Mouse (Mus musculus) c-Kit-negative CD71-positive TER-119-positive erythroid progenitor cells, embryonic 14.5 days (primary cell): ENCODE data around the gene Lyrm7.
"Not testable (repeated sequence)": the region's sequence is repeated elsewhere in the genome, so short reads cannot be mapped to it uniquely, and the experiment has no call there.

Experiments
- DNase-seq: peaks from one replicate; pipeline ENCODE4 v3.0.0-alpha.2; 2013; ENCODE audit warnings: low read depth, low spot score

Lyrm7 gene

DNA sequence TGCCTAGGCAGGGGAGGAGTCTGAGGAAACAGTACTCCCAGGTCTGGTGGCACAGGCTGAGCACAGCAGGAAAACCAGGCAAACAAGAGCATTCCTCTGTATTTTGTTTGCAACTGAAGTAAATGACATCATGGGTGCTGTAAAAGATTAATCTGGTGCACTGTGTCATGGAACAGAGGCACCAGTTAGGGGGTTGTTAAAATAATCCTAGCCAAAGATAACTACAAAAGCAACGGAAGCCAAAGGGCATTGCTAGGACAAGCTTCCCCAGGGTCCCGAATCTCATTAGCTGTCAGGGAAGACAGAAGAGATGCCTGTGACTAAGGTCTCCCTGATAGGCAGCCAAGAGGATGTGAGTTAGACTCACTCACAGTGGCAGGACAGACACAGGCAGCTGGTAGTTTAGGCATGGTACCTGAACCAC lies 20.3 kb upstream of the Lyrm7 start:
- no peak for DNase-seq

DNA sequence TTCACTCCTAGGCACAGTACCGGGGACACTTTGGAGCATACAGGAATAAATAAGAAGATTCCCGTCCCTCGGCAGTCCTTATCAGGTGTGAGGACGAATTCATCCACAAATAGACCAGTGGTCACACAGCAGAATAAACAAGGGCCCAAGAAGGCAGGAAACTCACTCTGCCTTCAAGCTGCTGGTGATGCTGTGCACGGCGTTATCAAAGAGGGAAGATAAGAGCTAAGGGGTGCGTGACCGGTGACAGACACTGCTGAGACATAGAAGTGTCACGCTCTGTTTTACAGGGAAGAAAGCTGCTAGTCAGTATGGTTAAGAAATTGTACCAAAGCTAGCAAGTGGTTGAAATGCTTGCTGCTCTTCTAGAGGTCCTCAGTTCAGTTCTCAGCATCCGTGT lies 19.2 kb upstream of the Lyrm7 start:
- no peak for DNase-seq

DNA sequence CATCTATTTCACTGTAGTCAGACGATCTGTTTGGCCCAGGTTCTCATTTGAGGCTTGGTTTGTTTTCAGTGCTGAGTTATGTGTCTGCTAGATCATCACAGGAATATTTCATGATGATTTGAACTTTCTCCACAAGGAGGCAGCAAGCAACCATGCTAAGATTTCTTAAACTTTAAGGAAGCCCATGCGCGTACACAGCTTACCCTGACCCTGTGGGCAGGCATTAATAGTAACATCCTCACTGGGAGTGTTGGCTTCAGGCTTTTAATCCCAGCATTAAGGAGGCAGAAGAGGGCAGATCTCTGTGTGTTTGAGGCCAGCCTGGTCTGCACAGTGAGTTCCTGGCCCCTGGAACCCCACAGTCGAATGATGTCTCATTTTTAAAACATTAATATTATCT lies 18.7 kb upstream of the Lyrm7 start:
- DNase-seq, result no peak

DNA sequence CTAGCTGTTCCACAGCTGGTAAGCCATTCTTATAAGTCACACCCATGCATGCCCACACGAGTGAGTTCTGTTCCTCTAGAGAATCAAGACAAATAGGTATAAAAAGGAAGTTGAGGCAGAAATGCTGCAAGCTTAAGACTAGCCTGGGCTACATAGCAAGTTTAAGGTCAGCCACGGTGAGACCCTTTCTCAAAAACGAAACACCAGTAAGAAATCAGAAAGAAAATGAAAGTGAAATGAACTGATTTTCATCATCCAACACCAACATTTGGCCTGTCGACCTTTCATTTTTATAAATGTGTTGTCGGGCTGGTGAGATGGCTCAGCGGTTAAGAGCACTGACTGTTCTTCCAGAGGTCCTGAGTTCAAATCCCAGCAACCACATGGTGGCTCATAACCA lies 18.2 kb upstream of the Lyrm7 start:
- no peak for DNase-seq

DNA sequence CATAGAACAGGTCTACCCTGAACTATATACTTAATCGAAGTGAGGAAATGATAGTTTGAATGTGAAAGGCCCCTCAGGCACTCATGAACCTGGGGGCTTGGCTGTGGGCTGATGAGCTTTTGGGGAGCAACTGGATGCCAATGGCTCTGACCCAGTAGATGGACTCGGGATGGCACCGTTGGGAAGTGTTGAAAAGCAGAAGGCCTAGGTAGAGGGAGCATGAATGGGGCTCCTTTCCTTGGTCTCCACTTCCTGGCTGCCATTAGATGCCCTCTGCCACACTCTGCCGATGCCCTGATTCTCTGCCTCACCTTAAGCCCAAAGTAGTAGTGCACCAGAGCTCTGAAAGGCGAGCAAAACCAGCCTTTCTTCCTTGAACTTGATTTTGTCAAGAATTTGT lies 15.3 kb upstream of the Lyrm7 start:
- no peak for DNase-seq

DNA sequence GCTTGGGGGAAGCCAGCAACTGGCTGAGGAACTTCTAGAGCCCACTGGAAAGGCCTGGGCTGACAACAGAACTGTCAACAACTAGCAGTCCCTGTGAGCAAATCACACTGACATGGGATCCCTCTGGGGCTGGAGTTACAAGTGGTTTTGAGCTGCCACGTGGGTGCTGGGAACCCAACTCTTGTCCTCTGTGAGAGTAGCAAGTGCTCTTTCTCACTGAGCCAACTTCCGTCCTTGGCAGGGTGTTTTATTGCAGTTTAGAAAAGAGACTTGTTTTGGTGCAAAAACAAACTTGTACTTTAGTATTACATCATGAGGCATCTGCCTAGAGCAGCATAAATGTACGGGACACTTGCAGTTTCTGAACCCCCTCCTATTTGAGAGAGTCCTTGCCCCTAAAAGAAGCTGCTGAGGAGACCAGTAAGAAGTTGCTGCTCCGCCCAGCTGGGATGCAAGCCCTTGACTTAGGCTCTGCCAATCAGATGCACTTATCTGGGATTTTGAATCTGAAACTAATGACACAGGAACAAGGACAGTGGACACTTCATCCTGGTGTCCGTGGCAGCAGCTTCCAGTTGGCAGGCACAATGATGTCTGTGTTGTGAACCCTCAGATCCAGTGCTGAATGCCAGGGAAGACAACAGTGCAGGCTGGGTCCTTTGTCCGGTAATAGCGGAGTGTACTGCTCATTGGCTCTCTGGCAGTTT lies 11.3 kb upstream of the Lyrm7 start:
- DNase-seq, result no peak

DNA sequence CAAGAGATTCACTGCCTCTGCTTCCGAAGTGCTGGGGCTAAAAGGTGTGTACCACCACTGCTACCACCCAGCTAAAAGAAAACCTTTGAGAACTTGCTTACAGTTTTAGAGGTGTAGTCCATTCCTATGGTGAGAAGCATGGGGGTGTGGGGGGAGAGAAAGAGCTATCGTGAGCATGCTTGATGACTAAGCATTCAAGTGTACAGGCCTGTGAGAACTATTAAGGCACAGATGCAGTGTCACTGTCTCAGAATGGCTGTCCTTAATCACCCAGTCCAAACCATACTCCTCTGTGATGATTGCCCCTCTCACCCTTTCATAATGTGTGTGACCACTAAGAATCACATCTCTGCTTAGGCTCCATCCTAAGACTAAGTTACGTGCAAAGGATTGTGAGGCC lies 8.6 kb upstream of the Lyrm7 start:
- DNase-seq, result no peak

DNA sequence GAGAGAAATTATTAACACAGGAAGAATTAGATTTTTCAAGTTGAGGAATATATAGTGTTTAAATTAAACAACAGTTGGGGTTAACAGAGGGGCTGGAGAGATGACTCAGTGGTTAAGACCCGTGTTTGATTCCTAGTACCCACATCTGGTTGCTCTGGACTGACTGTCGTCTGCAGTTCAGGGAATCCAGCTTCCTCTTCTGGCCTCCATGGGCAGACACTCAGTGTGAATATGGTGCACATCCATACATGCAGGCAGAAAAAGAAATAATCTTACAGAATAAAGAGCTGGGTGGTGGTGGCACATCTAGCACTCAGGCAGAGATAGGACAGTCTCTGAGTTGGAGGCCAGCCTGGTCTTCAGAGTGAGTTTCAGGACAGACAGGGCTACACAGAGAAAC lies 7.7 kb upstream of the Lyrm7 start:
- DNase-seq, result no peak

DNA sequence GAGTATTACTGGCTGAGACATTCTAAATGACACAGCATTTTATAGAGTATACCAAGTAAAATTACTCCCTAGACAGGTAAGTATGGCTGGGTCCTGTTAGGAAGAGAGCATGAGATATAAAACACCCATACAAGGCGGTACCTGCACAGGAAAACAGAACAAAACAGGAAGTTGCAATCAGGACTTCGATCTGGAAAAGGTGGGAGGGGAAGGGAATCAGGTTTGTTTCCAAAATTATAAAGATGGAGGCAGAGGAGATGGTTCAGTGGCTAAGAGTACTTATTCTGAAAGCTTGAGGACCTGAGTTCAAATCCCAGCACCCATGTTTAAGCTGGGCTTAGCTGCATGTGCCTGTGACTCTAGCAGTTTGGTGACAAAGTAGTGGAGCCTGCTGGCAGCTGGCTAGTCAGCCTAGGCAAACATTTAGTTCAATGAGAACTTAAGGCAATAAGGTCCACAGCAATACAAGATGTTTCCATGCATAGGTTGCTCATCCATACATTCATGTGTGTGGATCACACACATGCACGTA lies 7.3 kb upstream of the Lyrm7 start:
- DNase-seq, result no peak

DNA sequence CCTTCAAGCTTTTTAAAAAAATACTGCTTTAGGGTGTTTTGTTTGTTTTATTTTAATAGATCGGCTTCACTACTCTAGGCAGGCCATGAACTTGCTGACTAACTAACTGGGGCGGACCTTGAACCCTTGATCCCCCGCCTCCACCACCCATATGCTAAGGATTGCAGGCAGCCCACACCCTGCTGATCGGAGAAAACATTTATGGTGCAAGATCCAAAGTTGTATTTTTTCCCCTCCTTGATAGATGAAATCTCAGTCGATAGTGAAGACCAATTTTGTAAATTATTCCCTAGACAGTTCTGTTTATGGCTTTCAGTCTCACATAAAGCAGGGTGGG lies 6.3 kb upstream of the Lyrm7 start:
- peak; percentile 50 for DNase-seq

DNA sequence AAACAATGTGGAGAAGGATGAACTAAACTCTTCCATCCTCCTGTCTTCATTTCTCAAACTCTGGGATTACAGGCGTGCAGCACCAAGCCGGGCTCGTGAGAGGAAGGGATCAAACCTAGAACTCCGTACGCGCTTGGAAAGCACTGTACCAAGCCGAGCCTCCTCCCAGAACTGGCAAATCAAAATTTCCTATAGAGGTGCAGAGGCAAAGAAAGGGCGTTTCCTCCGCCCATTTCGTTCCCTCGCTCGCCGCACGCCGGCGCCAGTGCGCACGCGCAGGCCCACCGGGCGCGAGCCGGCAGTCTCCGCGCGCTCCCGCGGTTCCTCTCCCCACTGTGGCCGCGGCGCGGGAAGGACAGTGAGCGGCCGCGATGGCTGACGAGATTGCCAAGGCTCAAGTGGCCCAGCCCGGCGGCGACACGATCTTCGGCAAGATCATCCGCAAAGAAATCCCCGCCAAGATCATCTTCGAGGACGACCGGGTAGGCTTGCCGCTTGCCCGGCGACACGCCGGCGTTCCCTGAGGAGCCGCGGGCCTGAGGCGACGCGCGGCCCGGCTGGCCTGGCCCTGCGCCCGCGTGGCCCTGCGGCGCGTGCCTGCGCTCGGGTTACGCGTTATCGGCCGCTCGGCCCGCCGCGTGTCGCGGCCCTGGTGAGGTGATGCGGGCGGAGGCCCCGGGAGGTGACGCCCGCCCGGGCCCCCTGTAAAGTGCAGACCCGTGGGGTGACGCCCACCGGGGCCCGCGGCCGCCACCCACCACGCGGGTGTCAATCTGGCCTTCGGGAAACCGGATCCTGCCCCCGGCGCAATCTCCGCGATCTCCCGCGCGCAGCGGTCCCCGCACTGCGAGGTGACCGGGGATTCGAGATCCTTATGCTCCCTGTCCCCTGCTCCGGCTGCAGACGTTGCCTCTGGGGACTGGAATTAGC lies 5.7 kb upstream of the Lyrm7 start, which contains the start of gene Hint1:
Hint1 (plus strand) TSS at position 265 of the 930 bp plus-strand sequence.
- peak; percentile 82 for DNase-seq

DNA sequence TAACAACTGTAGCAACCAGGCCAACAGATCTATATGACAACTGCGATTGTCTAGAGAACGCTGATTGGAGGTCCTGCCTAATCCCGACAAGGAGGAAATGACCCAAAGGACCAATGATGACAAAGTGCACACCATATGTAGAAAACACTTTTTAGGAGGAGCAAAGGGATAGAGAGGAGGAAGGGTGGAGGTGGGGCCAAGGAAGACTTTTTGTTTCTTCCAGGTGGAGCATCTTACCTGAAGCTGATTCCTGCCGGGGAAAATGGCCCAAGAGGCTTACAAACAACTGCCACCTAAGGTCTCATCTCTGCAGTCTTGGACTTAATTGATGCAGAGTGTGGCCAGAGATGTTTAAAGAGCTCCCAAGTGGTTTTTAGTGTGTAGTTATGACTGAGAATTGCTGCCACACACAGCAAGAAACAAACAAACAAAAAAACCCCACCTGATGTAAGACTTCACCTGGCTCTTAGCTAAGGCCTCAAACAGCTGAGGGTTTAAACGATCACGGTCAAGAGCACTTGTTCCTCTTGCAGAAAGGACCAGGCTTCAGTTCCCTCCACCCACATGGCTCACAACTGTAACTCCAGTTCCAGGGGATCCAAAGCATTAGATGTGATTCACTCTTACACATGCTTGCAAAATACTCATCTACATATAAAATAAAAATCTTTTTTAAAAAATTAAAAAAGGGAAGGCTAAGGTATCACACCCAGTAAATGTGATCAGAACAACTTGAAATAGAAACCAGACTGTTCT lies 4.8 kb upstream of the Lyrm7 start:
- DNase-seq, result no peak

DNA sequence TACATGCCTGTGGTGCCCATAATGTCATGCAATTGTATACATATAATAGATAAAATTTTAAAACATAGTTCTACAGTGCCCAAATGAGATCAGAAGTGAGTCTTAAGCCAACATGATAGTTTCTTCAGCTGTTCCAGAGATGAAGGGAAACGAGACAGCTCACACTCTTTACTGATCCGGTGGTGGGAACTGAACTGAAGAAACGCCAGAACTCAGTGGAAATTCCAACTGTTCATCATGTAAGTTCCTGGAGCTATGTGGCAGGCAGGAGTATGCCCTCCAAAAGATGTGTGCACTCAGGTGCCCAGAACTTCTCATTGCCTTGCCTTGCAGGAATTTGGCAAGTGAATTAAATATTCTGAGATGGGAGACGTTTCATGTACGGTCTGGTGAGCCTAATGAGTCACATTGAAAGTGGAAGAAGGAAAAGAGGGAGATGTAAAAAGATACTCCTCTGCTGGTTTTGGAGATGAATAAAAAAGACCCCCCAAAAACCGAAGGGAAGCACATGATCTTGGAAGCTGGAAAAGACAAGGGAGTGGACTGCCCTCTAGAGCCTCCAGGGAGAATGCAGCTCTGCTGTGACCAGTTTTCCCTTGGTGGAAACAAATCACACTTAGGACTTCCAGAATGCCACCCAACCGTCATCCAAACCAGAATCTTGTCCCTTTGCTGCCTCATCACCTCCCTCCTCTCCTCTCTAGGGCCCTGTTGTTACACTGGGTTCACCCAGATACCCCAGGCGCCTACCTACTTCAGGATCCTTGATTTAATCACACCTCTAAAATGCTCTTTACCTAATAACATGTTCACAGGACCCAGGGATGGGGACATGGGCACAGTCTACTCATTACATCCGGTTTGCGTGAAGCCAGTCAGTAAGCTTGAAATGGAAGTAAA lies 2.2 kb upstream of the Lyrm7 start:
- DNase-seq, result no peak

DNA sequence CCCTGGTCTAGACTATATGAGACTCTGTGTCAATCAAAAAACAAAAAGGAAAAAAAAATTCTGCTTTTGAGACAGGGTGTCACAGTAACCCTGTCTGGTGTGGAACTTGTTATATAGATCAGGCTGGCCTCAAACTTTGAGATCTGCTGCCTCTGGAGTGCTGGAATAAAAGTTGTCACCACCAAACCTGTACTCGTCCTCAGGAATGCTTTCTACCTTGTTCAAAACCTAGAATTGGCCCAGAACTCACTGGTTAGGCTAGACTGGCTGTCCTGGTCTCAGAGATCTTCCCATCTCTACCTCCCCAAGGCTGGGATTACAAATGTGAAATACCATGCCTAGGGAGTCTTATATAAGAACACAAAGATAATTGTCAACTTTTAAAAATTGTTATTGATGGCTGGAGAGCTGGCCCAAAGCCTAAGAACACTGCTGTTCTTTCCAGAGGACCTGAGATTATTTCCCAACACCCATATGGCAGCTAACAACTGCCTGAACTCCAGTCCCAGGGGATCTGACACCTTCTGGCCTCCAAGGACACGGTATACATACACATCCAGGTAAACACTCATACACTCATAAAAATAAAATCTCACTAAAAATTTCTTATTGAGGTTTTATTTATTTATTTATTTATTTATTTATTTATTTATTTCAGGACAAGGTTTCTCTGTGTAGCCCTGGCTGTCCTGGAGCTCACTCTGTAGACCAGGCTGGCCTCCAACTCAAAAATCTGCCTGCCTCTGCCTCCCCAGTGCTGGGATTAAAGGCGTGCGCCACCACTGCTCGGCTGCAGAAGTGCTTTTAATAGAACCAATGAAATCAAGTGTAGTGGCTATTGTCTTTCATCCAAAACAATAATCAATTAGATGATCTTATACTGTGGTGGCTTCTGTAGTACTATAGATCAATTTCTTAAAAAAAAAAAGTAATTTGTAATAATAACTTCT lies 1.0 kb upstream of the Lyrm7 start:
- no peak for DNase-seq

DNA sequence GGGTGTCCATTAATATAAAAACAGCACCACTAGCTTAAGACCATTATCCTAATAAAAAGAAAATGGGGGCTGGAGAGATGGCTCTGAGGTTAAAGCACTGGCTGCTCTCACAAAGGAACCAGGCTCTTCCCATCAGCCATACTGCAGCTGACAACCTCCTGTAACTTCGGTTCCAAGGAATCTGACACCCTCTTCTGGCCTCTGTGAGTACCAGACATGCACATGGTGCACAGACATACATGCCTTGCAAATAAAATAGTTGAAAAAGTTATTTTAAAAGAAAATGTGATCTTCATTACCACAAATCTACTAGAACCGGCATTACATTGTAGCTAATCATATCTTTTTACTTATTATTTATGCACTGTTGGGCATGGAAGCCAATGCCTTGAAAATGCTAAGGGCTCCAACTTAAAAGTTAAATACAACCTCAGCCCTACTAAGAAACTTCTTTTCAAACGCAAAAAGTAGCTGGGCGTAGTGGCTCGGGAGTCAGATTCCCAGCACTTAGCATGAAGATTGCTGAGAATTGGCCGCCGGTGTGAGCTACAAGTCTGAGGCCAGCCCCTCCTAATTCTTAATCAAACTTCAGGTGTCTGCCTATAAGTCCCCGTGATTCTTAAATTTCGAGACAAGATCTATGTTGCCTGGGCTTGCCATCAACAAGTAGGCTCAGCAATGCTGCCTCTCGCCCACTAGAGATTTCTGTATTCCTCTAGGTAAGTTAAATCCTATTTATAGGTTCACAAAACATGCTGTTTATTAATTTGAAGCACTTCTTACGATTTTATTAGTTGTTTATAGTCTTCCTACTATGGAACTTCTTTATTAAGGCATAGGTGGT lies 1.2 kb downstream of the Lyrm7 start:
- DNase-seq, result no peak

DNA sequence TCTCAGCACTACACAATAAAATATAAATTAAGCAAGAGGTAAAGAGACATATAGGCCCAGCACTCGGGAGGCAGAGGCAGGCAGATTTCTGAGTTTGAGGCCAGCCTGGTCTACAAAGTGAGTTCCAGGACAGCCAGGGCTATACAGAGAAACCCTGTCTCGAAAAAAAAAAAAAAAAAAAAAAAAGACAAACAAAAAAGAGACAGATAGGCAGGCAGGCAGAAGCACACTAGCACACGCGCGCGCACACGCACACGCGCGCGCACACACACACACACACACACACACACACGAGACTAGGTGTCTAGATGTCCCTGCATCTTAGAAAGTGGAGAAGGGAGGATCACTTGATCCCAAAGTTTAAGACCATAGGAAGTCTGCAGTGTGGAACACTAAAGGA lies 1.8 kb downstream of the Lyrm7 start:
- DNase-seq, result not testable (repeated sequence)

DNA sequence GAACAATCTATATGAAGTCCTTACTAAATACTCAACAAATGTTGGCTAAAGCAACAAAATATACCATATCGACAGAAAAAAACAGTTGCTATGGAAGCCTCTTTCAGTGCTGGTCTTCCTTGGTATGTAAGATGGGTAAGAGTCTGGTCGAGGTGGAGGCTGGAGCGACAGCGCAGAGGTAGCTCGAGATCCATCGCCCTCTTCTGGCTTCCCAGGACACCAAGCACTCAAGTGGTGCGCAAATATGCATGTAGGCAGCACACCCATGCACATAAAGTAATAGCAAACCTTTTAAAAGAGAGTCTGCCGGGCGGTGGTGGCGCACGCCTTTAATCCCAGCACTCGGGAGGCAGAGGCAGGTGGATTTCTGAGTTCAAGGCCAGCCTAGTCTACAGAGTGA lies 9.1 kb downstream of the Lyrm7 start:
- DNase-seq, result no peak

DNA sequence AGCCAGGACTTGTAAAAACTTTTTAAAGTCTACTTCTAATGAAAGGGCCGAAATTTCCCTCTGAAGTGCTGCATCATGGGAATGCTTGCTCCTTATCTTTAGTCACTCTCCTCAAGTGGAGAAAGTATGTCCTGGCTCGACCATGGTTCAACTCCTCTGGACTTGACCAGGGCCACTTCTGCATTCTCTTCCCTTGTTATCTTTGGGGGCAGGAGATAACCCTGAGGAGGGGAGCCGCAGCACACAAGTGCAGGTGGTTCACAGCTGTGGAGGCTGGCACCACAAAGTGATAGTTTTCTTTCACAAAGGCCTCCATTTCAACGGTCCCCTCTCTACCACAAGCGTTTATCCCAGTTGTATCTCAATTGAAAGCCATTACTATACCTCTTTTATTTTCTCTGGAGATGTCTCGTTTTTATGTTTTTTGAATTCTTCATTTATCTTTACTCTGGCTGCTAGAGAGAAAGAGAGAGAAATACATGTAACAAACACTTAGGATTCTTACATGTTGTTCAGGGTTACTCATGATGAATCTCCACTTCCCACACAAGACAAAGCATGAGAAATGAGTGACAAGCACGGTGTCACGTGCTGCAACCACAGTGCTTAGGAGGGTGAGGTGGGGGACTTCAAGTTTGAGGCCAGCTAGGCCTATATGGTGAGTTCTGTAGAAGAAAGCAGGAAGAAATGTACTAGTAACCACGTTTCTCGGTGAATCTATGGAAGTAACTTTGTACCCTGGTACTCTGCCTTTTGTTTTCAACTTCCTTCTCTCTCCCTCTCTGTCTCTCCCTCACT lies 10.6 kb downstream of the Lyrm7 start:
- DNase-seq, result no peak
